Mouse (Mus musculus) forebrain, embryonic 14.5 days (tissue): ENCODE measurements at regions not wholly inside any gene's neighbourhood (a gene's known extent, or its start where the extent isn't known, plus 50 kb on each side); places are given as distances from the start of the nearest gene placed in this dataset. TPM values are rescaled to one million over a fixed set of nuclear protein-coding genes. Genes with fewer than 3 reads are reported as not detected.
"Not testable (repeated sequence)": the region's sequence is repeated elsewhere in the genome, so short reads cannot be mapped to it uniquely, and the experiment has no call there.

ENCODE experiments used
- ATAC-seq: fragments of 200-750 bp; cut with Nextera tagmentation; 2 replicates; pipeline ENCODE4 v1.8.0; 2017; ENCODE audit warnings: mild to moderate bottlenecking, moderate library complexity
- DNase-seq: peaks from one replicate; pipeline ENCODE4 v3.0.0-alpha.2; 2015; ENCODE audit warnings: low spot score
- H3K27ac ChIP-seq: fragments of 300-500 bp; sonication (generic); 2 replicates; pipeline ENCODE4 v1.5.1; 2014; ENCODE audit warnings: low read depth, mild to moderate bottlenecking, control low read depth, low read length, moderate library complexity
- H3K27me3 ChIP-seq: fragments of 300-500 bp; sonication (generic); replicated peaks from 2 replicates; pipeline ENCODE4 v1.6.1; 2014; ENCODE audit warnings: low read length, control low read depth, mixed read lengths; ENCODE audit not compliant: control insufficient read depth, insufficient read depth
- H3K36me3 ChIP-seq: fragments of 300-500 bp; sonication (generic); 2 replicates; pipeline ENCODE4 v1.6.1; 2014; ENCODE audit warnings: low read length, control low read depth; ENCODE audit not compliant: control insufficient read depth, insufficient read depth
- H3K4me1 ChIP-seq: fragments of 300-500 bp; sonication (generic); 2 replicates; pipeline ENCODE4 v1.6.1; 2014; ENCODE audit warnings: antibody characterized with exemption, low read length, control low read depth; ENCODE audit not compliant: control insufficient read depth, insufficient read depth
- H3K4me2 ChIP-seq: fragments of 300-500 bp; sonication (generic); 2 replicates; pipeline ENCODE4 v1.6.1; 2014; ENCODE audit warnings: mild to moderate bottlenecking, control low read depth, low read length
- H3K4me3 ChIP-seq: fragments of 300-500 bp; sonication (generic); 2 replicates; pipeline ENCODE4 v1.5.1; 2014; ENCODE audit warnings: low read depth, low read length, control low read depth
- H3K9ac ChIP-seq: fragments of 300-500 bp; sonication (generic); 2 replicates; pipeline ENCODE4 v1.6.1; 2014; ENCODE audit warnings: mild to moderate bottlenecking, low read length, control low read depth, moderate library complexity
- H3K9me3 ChIP-seq: fragments of 300-500 bp; sonication (generic); replicated peaks from 2 replicates; pipeline ENCODE4 v1.6.1; 2016; ENCODE audit warnings: low read length, control low read depth, mixed read lengths; ENCODE audit not compliant: control insufficient read depth
- WGBS: fragments of 180-500 bp; shearing (Covaris S2); extraction: QIAGEN DNeasy Blood & Tissue Kit; methylation state at CpG from one replicate; pipeline ENCODE4 v1.1.7; 2014; 5-methylcytosine and 5-hydroxymethylcytosine counted together
- microRNA-seq: library from miRNA; unstranded; fragments of <30 nt; microRNA quantifications from one replicate; pipeline ENCODE4, GENCODE M21; 2016

- H3K9ac ChIP-seq, ATAC-seq, H3K27me3 ChIP-seq, H3K9me3 ChIP-seq, H3K4me1 ChIP-seq, H3K4me3 ChIP-seq, H3K4me2 ChIP-seq, H3K27ac ChIP-seq, H3K36me3 ChIP-seq, DNase-seq: not testable (repeated sequence)
- 92% methylated on average over 3 of the region's 3 CpGs for WGBS
Observed at GRCm38 (mm10) chr13:61805300-61805699, 235.4 kb upstream of the Cts3 start.

DNA sequence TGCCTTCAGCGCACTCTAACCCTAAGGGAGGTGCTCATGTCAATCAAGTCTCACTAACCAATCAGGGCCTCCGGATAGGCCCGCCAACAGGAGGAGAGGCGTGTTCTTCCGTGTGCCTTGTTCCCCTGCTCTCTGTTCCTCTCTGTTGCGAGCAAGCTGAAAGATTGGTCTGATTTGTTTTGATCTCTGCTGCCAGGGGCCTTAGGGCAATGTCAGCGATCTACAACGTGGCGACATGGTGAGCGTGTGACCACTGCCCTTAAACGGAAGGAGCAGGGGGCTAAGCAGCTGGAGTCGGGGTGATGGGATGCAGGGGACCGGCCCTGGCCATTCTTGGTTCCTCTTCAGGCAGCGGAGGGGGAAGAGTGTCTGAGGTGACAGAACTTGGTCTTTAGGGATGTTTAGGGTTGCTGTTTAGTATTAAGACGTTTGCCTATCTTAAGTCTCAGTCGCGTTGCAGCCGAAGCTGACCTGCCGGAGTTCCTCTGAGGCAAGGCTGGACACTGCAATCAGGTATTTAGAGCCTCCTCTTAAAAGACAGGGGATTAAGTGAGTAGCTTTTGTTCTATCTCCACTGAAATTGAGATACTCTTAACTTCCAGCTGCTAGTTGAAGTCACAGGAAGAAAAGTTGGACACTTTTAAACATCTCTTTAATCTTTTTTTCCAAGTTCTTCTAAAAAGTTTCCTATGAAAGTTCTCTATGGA, 234.4 kb upstream of the Cts3 start:
- H3K36me3 ChIP-seq, H3K27me3 ChIP-seq, H3K9me3 ChIP-seq, H3K4me1 ChIP-seq, H3K27ac ChIP-seq: not testable (repeated sequence)
- Histone ChIP-seq H3K4me3 (peak overlapping the region; percentile 39), H3K9ac (peak overlapping the region; percentile 62), H3K4me2 (peak overlapping the region; percentile 45)
- ATAC-seq (peak; percentile 54), DNase-seq (peak; percentile 67)
- 2% methylated on average over 19 of the region's 19 CpGs for WGBS

DNA sequence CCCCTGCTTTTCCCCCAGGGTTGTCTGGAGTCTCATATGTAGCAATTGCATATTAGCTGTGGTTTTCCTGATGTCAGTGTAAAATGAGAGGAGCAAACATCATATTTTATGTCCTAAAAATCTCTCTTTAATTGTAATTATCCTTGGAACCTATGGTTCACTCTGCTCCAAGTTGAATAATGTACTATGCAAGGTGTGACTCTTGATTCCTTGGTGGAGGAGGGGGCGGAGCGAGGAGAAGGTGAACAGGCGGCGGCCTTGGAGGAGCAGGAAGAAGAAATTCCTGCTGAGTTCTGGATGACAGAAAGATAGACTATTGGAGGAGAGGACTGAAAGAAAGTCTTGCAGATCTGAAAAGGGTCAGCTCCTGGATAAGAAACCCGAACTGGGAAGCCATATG, 233.8 kb upstream of the Cts3 start:
- H3K4me3 ChIP-seq = peak overlapping the region; percentile 39
- not testable (repeated sequence) for H3K9me3 ChIP-seq, H3K27me3 ChIP-seq, H3K27ac ChIP-seq, H3K9ac ChIP-seq, DNase-seq, H3K36me3 ChIP-seq, H3K4me1 ChIP-seq, ATAC-seq
- WGBS = 28% methylated on average over 5 of the region's 5 CpGs
- peak overlapping the region; percentile 45 for H3K4me2 ChIP-seq

- H3K27ac ChIP-seq, DNase-seq, H3K4me3 ChIP-seq, H3K36me3 ChIP-seq, H3K9ac ChIP-seq, H3K4me1 ChIP-seq, H3K9me3 ChIP-seq, ATAC-seq, H3K4me2 ChIP-seq, H3K27me3 ChIP-seq: not testable (repeated sequence)
- WGBS = 77% methylated on average over 1 of the region's 1 CpGs
Observed at GRCm38 (mm10) chr13:61763457-61763856, 193.5 kb upstream of the Cts3 start.

Small RNA genes in the stretch of these regions (microRNA-seq; reads per million reads assigned to microRNA genes)
- not detected for gene Gm23739
